Mouse (Mus musculus): Measurements from ENCODE around the gene Tulp1. TPM values are rescaled to one million over a fixed set of nuclear protein-coding genes. Genes with fewer than 3 reads are reported as not detected.

Tulp1 gene
- polyA plus RNA-seq, 1 experiment, result not detected

DNA sequence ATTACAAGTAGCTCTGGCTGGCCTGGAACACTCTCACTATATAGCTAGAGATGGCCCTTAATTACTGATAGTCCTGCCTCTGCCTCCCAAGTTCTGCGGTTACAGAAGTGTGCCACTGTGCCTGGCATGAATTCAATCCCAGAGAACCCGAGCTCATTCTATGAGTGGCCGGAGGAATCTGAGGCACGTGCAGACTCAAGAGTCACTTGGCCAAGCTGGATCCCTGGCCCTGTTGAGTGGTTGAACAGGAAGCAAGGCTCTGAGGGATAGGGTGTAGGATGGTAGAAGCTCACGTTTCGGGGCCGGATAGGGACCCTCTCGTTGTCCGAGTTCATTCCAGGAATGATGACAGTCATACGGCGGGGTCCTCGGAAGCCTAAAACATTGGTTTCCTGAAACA lies 9.2 kb downstream of the Tulp1 start:
- TF ChIP-seq CTCF (IDR thresholded peaks at IDR 0.05; ENCODE audit: low read depth, low read length) (no peak), POLR2A (IDR thresholded peaks at IDR 0.05; ENCODE audit: borderline replicate concordance, low read depth, low read length) (no peak)
- H3K27ac ChIP-seq (ENCODE audit: insufficient read depth, low read depth, low read length), result no peak overlapping the region
- no peak overlapping the region for H3K4me3 ChIP-seq (ENCODE audit: insufficient read depth, low read length)
- H3K4me1 ChIP-seq (ENCODE audit: control insufficient read depth, insufficient read depth, low read length), result no peaks in the 10 kb centered on the region

GRCm38 (mm10) chr17:28352018-28352417 lies 13.0 kb downstream of the Tulp1 start:
- Histone ChIP-seq H3K4me3 (ENCODE audit: insufficient read depth, low read length) (no peak overlapping the region), H3K4me1 (ENCODE audit: control insufficient read depth, insufficient read depth, low read length) (no peaks in the 10 kb centered on the region), H3K27ac (ENCODE audit: insufficient read depth, low read depth, low read length) (no peak overlapping the region)
- TF ChIP-seq CTCF (IDR thresholded peaks at IDR 0.05; ENCODE audit: low read depth, low read length), result no peak
- TF ChIP-seq POLR2A (IDR thresholded peaks at IDR 0.05; ENCODE audit: borderline replicate concordance, low read depth, low read length), result no peak

GRCm38 (mm10) chr17:28351353-28351890 lies 13.6 kb downstream of the Tulp1 start:
- TF ChIP-seq POLR2A (IDR thresholded peaks at IDR 0.05; ENCODE audit: borderline replicate concordance, low read depth, low read length), result no peak
- TF ChIP-seq CTCF (IDR thresholded peaks at IDR 0.05; ENCODE audit: low read depth, low read length), result no peak
- Histone ChIP-seq H3K27ac (ENCODE audit: insufficient read depth, low read depth, low read length) (no peak overlapping the region), H3K4me1 (ENCODE audit: control insufficient read depth, insufficient read depth, low read length) (no peaks in the 10 kb centered on the region)

GRCm38 (mm10) chr17:28350466-28351352 lies 14.3 kb downstream of the Tulp1 start, which contains the start of gene Tead3:
Gene Tead3 (minus strand): TSS chr17:28350817.
- Histone ChIP-seq H3K4me3 (ENCODE audit: insufficient read depth, low read length) (peak within 1 kb of the TSS; percentile 37), H3K4me1 (ENCODE audit: control insufficient read depth, insufficient read depth, low read length) (no peaks in the 10 kb centered on the region), H3K27ac (ENCODE audit: insufficient read depth, low read depth, low read length) (no peak within 1 kb of the TSS)
- TF ChIP-seq CTCF (IDR thresholded peaks at IDR 0.05; ENCODE audit: low read depth, low read length) (no peak), POLR2A (IDR thresholded peaks at IDR 0.05; ENCODE audit: borderline replicate concordance, low read depth, low read length) (no peak)

More at GRCm38 (mm10) chr17:28351353-28351890, 13.6 kb downstream of the Tulp1 start:
- H3K4me3 ChIP-seq (ENCODE audit: insufficient read depth, low read length), result 0 out of 2 replicates have a peak overlapping the region, but pooled peaks have one; percentile 37

DNA sequence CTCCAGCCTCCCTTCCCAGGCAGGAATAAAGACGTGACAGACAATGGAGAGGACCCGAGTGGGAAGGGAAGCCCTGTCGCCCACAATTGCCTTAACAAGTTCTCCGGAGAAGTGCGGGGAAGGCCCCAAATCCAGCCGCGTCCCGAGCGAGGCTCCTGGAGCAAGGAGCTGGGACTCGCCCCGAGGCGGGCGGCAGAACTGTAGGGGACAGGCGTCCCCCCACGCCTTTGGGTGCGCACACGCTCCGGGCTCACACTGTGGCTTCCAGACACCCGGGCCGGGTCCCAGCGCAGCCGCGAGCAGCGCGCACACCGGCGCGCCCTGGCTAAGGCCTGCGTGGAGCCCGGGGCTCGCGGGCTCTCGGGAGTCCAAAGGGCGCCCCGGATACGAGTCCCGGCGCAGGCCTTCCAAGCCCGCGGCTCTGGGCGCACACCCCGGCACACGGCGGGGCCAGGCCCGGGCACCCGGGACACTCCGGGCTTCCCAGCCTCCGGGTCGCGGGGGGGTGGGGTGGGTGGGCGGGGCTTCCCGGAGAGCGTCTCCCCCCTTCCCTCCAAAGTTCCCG lies 15.0 kb downstream of the Tulp1 start:
- no peak overlapping the region for H3K27ac ChIP-seq (ENCODE audit: insufficient read depth, low read depth, low read length)

GRCm38 (mm10) chr17:28349264-28349880 lies 15.7 kb downstream of the Tulp1 start:
- no peaks in the 10 kb centered on the region for H3K4me1 ChIP-seq (ENCODE audit: control insufficient read depth, insufficient read depth, low read length)
- no peak overlapping the region for H3K27ac ChIP-seq (ENCODE audit: insufficient read depth, low read depth, low read length)
- no peak overlapping the region for H3K4me3 ChIP-seq (ENCODE audit: insufficient read depth, low read length)
- TF ChIP-seq CTCF (IDR thresholded peaks at IDR 0.05; ENCODE audit: low read depth, low read length) (no peak), POLR2A (IDR thresholded peaks at IDR 0.05; ENCODE audit: borderline replicate concordance, low read depth, low read length) (no peak)

More for the DNA sequence above, 15.0 kb downstream of the Tulp1 start:
- H3K4me1 ChIP-seq (ENCODE audit: control insufficient read depth, insufficient read depth, low read length), result no peaks in the 10 kb centered on the region
- no peak overlapping the region for H3K4me3 ChIP-seq (ENCODE audit: insufficient read depth, low read length)
- TF ChIP-seq CTCF (IDR thresholded peaks at IDR 0.05; ENCODE audit: low read depth, low read length), result no peak
- no peak for TF ChIP-seq POLR2A (IDR thresholded peaks at IDR 0.05; ENCODE audit: borderline replicate concordance, low read depth, low read length)

GRCm38 (mm10) chr17:28348211-28348610 lies 16.8 kb downstream of the Tulp1 start:
- Histone ChIP-seq H3K4me1 (ENCODE audit: control insufficient read depth, insufficient read depth, low read length) (no peaks in the 10 kb centered on the region), H3K27ac (ENCODE audit: insufficient read depth, low read depth, low read length) (no peak overlapping the region), H3K4me3 (ENCODE audit: insufficient read depth, low read length) (no peak overlapping the region)
- TF ChIP-seq POLR2A (IDR thresholded peaks at IDR 0.05; ENCODE audit: borderline replicate concordance, low read depth, low read length) (no peak), CTCF (IDR thresholded peaks at IDR 0.05; ENCODE audit: low read depth, low read length) (no peak)

DNA sequence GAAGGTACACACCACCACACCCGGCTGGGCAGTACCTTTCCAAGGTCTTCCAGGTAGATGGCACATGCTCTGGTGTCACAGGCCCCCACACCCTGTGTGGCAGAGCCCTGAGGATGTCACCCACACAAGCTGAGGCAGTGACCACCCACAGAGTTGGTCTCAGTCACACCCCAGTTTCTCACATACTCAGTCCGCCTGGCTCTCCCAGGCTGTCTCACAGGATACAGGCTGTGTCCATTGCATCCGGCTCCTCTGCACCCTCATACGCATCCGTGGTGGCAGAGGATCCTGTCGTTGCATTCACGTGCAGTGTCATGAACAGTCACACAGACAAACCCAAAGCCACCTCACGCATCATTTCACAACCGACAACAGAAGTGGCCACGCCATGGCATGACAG lies 17.7 kb downstream of the Tulp1 start:
- no peak for TF ChIP-seq POLR2A (IDR thresholded peaks at IDR 0.05; ENCODE audit: borderline replicate concordance, low read depth, low read length)
- TF ChIP-seq CTCF (IDR thresholded peaks at IDR 0.05; ENCODE audit: low read depth, low read length), result no peak
- Histone ChIP-seq H3K4me1 (ENCODE audit: control insufficient read depth, insufficient read depth, low read length) (no peaks in the 10 kb centered on the region), H3K27ac (ENCODE audit: insufficient read depth, low read depth, low read length) (no peak overlapping the region), H3K4me3 (ENCODE audit: insufficient read depth, low read length) (no peak overlapping the region)

DNA sequence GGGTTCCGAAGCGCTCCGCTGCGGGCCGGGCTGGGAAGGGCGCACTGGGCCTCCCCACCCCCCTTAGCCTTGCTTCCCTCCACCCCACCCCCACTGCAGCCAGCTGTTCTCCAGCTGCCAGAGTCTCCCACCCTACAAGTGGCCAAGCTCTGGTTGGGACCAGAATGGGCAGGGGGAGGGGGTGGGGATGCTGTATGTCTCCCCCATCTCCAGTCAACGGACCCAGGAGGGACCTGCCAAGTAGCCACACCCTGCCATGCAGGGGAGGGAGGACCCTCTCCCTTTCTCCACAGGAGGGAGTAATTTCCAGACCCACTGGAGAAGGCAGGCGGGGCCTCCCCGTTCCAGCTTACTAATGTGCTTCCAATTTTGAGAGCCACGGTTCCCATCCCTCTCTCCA lies 19.1 kb downstream of the Tulp1 start:
- Histone ChIP-seq H3K27ac (ENCODE audit: insufficient read depth, low read depth, low read length) (no peak overlapping the region), H3K4me3 (ENCODE audit: insufficient read depth, low read length) (no peak overlapping the region), H3K4me1 (ENCODE audit: control insufficient read depth, insufficient read depth, low read length) (no peaks in the 10 kb centered on the region)
- no peak for TF ChIP-seq POLR2A (IDR thresholded peaks at IDR 0.05; ENCODE audit: borderline replicate concordance, low read depth, low read length)
- no peak for TF ChIP-seq CTCF (IDR thresholded peaks at IDR 0.05; ENCODE audit: low read depth, low read length)

All from bone marrow macrophage, adult 2 months (primary cell).